ENCODE assay signal across 18 mouse cellular contexts in the genomic region with DNA sequence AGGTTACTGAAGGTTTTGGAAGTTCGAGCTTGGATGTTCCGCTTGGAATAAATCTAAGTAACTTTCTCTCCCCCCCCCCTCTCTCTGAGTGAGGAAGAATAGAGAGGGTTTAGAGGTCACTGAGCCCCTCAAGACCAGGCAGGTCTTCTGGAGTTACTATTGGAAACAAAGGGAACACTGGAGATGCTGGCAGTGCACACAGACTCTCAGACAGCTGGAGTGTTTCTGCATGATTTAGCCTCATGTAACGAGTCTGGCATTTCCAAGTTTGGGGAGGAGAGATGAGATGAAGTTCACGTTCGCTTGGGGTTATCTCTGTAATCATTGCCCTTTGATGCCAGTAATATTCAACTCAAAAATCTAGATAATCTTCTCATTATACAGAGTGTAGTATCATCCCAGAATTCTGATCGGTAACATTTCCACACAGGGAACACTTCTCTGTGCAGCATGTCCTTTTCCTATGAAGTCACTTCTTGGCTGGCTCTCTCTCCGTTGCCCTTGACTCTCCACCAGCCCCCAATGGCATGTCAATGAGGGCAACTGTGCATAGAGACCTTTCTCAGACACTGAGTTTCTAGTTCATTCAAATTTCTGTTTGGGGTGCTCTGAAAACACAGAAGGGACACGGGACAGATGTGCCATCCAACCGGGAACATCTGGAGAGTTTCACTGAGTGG.
DNase-seq lines count a peak whose midpoint lies in the region.
"Had no signal": no experiment of that assay in that cellular context is flagged by ENCODE, and none has a peak within 500 bp of the region (broad histone marks: within the 10 kb centered on the region; RNA-seq: fewer than 3 reads in every experiment).

No protein-coding gene starts in this region.

- intact Hi-C loops in left cerebral cortex, postnatal 25 days (cut with DNase I) = no loop called here

- H3K36me3 ChIP-seq in embryonic facial prominence, embryonic 10.5 days (replicated peaks) = no peaks in the 10 kb centered on the region
- H3K36me3 ChIP-seq: heart, embryonic 10.5 days; limb, embryonic 15.5 days; midbrain, embryonic 13.5 days; neural tube, embryonic 12.5 days; stomach, embryonic 15.5 days had no signal

- WGBS in embryonic facial prominence, embryonic 10.5 days = 87% methylated on average over 9 of the region's 9 CpGs

- no peaks in the 10 kb centered on the region for H3K9me3 ChIP-seq in embryonic facial prominence, embryonic 10.5 days
- H3K9me3 ChIP-seq: heart, embryonic 10.5 days; limb, embryonic 15.5 days; midbrain, embryonic 13.5 days; neural tube, embryonic 12.5 days; stomach, embryonic 15.5 days had no signal

- no peaks in the 10 kb centered on the region for H3K4me1 ChIP-seq in embryonic facial prominence, embryonic 10.5 days
- H3K4me1 ChIP-seq: heart, embryonic 10.5 days; limb, embryonic 15.5 days; neural tube, embryonic 12.5 days; stomach, embryonic 15.5 days had no signal

- H3K27ac ChIP-seq in embryonic facial prominence, embryonic 10.5 days (replicated peaks) = no peak overlapping the region
- H3K27ac ChIP-seq: heart, embryonic 10.5 days; limb, embryonic 15.5 days; macrophage; midbrain, embryonic 13.5 days; neural tube, embryonic 12.5 days; stomach, embryonic 15.5 days had no signal

- no peaks in the 10 kb centered on the region for H3K27me3 ChIP-seq in embryonic facial prominence, embryonic 10.5 days (replicated peaks; ENCODE audit: low read depth, poor library complexity, severe bottlenecking)
- H3K27me3 ChIP-seq: limb, embryonic 15.5 days; midbrain, embryonic 13.5 days; neural tube, embryonic 12.5 days; stomach, embryonic 15.5 days had no signal

- no peak overlapping the region for H3K4me3 ChIP-seq in embryonic facial prominence, embryonic 10.5 days
- H3K4me3 ChIP-seq: heart, embryonic 10.5 days; limb, embryonic 15.5 days; midbrain, embryonic 13.5 days; neural tube, embryonic 12.5 days; stomach, embryonic 15.5 days had no signal

- DNase-seq in cerebellum, postnatal 10 days = peak; percentile 73 to 77
- no peak for DNase-seq in cerebellum, adult 8-10 months
- DNase-seq in layer of hippocampus, adult 11-12 months (ENCODE audit: low spot score) = peak; percentile 6
- no peak for DNase-seq in layer of hippocampus, adult 18-20 months (ENCODE audit: low spot score in 2 of 2)
- DNase-seq in adrenal gland, adult 8-10 months = peak; percentile 24
- peak; percentile 26 for DNase-seq in brain, embryonic 18.5 days (ENCODE audit: low read depth, low spot score)
- DNase-seq in embryonic facial prominence, embryonic 10.5 days (ENCODE audit: low spot score) = no peak
- DNase-seq in left cerebral cortex, postnatal 25 days (ENCODE audit: low spot score in 2 of 2) = no peak
- DNase-seq: gastrocnemius, postnatal 14 days; kidney, postnatal 10 days; lung, adult 2 months; spleen, adult 18-20 months had no signal

Comparison
In these comparisons a context has a peak if more than half of its experiments do, and no peak if none do; other contexts are left out.
1. DNase-seq: peak in cerebellum, postnatal 10 days (2 of 2), layer of hippocampus, adult 11-12 months (single experiment), adrenal gland, adult 8-10 months (single experiment) and brain, embryonic 18.5 days (single experiment); none in cerebellum, adult 8-10 months (single experiment), layer of hippocampus, adult 18-20 months (0 of 2), embryonic facial prominence, embryonic 10.5 days (single experiment) and left cerebral cortex, postnatal 25 days (0 of 2).